Mouse (Mus musculus): ENCODE data around the gene Cops2.

Cops2 gene

DNA sequence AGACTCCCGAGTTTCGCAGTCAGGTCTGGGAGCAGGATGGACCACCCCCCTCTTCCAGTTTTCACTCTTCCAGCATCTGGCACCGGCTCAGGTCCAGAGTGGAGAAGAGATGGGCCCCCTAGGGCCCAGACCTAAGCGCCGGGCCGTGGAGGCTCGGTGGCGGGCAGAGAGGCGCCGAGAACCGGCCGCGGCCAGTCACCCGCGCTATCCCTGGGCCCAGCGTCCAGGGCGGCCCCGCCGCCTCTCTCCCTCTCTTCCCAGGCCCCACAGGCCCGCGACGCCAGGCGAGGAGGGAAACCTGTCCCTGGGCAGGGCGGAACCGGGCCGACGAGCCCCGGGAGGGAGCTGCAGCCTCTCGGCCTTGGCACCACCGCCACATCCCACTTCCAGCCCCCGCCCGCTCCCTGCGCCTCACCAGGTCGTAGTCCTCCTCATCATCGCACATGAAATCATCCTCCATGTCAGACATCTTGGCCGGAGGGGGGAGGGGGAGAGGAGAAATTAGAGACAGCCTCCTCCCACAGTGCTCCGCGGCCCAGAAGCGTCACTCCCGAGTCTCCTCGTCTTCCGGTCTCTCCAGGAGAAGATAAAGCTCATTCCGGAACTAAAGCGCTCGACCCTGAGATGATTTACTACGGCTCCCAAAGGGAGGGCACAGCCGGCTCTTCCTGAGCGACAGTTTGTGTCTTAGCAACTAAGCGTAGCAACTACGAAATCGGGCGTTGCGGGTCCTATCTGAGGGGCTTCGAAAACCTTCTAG, at the start of gene Cops2, which contains the start of gene Galk2:
Gene Cops2, minus strand, starts transcription at position 619 of the 760 bp plus-strand sequence.
Gene Galk2, plus strand, starts transcription at position 589 of the 760 bp plus-strand sequence.
- peak; percentile 95 for DNase-seq (ENCODE audit: low spot score)

DNA sequence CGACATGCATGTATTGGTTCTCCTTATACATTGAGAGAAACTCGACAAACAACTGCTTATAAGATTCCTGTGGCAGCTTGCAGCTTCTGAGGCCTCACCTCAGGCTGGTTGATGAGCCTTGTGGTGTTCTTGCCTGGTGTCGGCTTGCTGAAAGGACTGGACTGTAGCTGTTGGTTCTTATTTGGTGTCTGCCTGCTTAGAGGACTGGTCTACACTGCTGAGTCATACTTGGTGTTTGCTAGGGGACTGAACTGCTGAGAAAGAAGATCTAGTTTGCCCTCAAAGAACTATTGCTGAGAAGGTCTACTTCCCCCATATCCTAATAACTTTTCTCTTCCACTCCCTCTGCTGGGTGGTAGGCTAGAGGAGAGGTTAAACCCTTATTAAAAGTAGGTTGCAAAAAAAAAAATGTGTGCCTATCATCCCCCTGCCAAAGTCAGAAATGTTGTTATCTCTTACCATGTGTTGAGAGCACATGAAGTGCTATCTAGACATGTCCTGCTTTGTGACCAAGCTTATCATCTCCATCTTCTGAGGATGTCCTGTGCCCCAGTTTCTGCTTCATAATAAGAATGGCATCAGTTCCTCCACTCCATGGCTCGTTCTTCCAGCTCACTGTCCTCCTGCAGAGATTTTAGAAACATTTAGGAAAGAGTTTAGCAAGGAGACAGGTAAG, 48.8 kb upstream of the Cops2 start:
- no peak for DNase-seq (ENCODE audit: low spot score)

GRCm38 (mm10) chr2:125906407-125907066, 47.6 kb upstream of the Cops2 start:
- DNase-seq (ENCODE audit: low spot score): no peak

- DNase-seq (ENCODE audit: low spot score): no peak
These were observed 42.5 kb upstream of the Cops2 start for GRCm38 (mm10) chr2:125901426-125901825.

DNA sequence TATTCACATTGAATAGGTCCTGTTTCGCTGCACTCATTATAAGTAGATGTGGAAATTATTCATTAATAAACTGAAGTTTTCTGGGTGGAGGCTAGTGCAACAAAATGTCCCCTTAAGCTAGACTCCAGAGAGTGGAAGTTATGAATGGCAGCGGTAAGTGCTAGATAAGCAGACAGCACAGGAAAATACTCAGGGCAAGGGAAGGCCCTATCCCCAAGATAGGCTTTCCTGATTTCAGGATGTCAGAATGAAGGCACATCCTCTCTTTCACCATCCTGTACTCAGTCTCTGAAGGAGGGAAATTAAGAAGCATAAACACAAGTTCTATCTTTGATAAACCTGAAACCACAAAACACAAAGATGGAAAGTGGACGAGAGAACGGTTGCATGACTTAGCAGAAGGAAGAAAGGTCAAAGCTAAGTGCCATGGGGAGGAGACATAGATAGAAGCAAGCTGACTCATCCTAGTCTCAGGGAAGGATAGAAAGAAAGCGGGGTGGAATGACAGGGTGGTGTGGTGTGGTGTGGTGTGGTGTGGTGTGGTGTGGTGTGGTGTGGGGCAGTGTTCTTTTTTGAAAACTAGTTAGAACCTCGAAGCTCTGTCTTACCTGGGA, 42.0 kb upstream of the Cops2 start:
- no peak for DNase-seq (ENCODE audit: low spot score)

DNA sequence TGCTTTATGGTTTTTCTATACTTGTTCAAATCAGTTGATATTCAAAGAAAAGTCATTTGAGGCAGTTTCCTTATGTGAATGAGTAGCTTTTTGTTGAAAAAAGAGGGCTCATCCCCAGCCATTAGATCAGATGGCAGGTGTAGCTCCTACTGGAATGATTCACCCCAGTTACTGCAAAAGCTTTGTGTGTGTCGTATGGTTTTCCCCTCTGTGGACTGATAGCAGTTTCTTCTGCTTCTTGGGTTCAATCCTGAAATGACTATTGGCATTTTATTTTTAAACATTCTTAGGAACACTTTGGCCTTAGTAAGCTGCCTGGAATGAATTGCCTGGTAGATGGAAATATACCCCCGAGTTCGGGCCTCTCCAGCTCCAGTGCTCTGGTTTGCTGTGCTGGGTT, 37.4 kb upstream of the Cops2 start:
- DNase-seq (ENCODE audit: low spot score): no peak

DNA sequence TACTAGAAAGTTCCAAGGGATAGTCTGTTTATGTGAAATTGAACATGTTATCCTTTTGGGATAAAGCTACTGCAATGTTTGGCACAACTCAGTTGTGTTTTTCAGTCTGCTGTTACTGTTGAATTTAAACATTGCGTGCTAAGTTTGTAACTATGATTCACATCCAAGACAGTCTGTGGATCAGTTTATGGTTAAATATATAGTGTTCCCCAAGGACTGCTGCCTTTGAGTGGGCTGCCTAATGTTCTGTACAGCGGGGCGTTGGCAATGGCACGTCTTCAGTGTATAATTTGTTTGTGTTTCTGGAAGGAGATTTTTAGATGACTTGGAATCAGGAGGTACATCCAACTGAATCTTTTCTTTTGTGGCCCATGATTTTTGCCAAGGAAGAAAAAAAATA, 36.2 kb upstream of the Cops2 start:
- DNase-seq (ENCODE audit: low spot score): no peak

DNA sequence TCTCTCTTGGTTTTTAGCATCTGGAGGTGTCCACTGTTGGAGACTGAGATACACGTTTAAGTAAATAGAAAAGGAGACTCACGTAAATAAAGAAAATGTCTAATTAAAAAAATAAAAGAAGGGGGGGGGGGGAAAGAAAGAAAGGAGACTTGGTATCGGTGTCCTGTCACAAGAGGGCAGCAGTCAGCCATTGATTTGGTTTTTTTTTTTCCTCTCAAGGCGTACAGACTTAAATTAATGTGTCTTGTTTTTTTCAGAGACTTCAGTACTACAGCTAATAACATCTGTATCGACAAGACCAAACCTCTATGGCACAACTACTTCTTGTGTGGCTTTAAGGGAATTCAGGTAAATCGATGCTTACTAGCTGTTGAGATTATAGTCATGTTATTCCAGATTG, 34.2 kb upstream of the Cops2 start:
- no peak for DNase-seq (ENCODE audit: low spot score)

DNA sequence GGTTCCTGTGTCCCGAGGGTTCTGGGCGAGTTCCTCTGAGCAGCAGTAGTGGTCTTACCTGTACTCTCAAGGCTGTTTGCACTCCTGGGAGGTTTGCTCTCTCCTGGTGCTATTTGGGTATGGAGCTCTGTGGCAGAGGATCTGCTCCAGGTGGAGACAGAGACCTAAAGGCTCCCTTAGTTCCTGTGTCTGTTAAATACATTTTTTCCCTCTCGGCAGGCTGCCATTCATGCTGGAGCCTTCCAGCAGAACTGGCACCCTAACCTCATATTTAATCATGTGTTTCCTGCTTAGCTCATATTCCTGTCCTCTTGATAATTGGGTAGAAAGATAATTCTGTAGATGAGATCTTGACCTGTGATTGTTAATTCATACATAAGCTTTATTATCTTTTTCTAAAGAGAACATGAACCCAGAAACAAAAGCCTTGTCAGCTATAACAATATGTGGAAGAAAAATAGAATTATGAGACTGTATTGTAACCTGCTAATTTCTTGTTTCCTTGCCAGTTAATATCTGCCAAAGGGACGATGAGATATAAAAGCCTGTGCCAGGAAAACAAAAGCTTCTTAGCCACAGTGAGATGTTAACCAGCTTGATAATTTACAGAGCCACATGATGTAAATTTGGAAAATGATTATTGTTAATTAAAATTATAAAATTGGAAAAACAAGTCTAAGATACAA, 27.1 kb upstream of the Cops2 start:
- DNase-seq (ENCODE audit: low spot score): no peak

GRCm38 (mm10) chr2:125870159-125870558, 11.2 kb upstream of the Cops2 start:
- DNase-seq (ENCODE audit: low spot score): no peak

GRCm38 (mm10) chr2:125868301-125868700, 9.4 kb upstream of the Cops2 start:
- no peak for DNase-seq (ENCODE audit: low spot score)

- peak; percentile 76 for DNase-seq (ENCODE audit: low spot score)
These were observed 7.3 kb upstream of the Cops2 start for GRCm38 (mm10) chr2:125866058-125866740.

DNA sequence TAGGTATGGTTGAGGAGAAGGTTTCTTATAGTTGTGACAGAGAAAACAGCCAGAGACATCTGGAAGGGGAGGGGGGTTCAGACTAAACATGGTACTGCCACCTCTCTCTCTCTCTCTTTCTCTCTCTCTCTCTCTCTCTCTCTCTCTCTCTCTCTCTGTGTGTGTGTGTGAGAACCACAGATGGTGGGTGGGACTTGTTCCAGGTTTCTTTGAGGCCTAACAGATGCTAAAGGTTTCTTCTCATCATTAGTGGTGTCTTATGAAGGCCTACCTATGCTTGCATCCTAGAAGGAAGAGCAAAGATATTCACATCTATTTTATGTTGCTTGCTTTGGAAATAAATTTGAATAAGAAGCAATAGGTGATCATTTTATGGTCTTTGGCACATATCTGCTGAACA, 6.6 kb upstream of the Cops2 start:
- no peak for DNase-seq (ENCODE audit: low spot score)

DNA sequence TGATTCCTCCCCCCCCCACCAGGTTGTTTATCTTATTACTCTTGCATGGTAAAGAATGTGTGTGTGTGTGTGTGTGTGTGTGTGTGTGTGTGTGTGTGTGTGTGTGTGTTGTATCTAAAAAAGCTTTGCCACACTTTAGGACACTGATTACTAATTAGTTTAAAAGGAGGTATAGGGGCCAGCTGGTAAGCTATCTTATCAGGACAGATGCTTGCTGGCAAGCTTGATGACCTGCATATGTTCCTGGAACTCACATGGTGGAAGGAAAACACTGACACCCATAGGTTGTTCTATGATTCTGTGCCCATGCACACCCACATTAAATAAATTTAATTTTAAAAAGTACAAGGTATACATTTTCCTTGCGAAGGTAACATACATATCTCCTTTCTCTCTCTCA, 5.6 kb upstream of the Cops2 start:
- DNase-seq (ENCODE audit: low spot score): no peak

GRCm38 (mm10) chr2:125863799-125864198, 4.9 kb upstream of the Cops2 start:
- no peak for DNase-seq (ENCODE audit: low spot score)

GRCm38 (mm10) chr2:125857707-125858106, 1.2 kb downstream of the Cops2 start:
- no peak for DNase-seq (ENCODE audit: low spot score)

GRCm38 (mm10) chr2:125851237-125851636, 7.7 kb downstream of the Cops2 start:
- DNase-seq (ENCODE audit: low spot score): no peak

- no peak for DNase-seq (ENCODE audit: low spot score)
These were observed 20.1 kb downstream of the Cops2 start for GRCm38 (mm10) chr2:125838708-125839284.

GRCm38 (mm10) chr2:125838091-125838490, 20.8 kb downstream of the Cops2 start:
- no peak for DNase-seq (ENCODE audit: low spot score)

DNA sequence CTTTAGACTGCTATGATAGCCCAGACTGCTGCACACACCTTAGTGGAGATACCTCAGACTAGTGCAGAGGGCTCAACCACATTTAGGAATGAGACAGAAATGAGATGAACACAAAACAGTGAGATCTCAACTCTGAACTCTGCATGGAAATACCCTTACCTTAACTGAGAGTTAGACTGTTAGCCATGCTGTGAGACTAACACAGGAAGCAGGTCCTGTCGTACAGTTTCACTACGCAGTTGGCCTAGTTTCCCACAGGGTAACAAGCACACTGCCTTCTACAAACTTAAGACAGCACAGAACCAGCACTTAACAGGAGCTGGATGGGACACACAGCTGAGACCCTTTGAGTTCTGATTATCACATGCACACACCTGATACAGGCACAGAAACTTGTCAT, 29.0 kb downstream of the Cops2 start:
- DNase-seq (ENCODE audit: low spot score): no peak

GRCm38 (mm10) chr2:125827898-125828297, 31.0 kb downstream of the Cops2 start:
- no peak for DNase-seq (ENCODE audit: low spot score)

All from T-cell, adult 2 months (primary cell).